Mouse (Mus musculus) common myeloid progenitor, adult 5-6 weeks (primary cell): ENCODE measurements around the gene A730061H03Rik. TPM values are rescaled to one million over a fixed set of nuclear protein-coding genes. Genes with fewer than 3 reads are reported as not detected.

ENCODE experiments used
- ATAC-seq: replicated peaks from 2 replicates; pipeline ENCODE4 v1.8.0; 2016; ENCODE audit warnings: low read depth, mild to moderate bottlenecking, moderate TSS enrichment, inconsistent platforms; ENCODE audit not compliant: poor library complexity, severe bottlenecking
- total RNA-seq: library from RNA; stranded (forward); fragments of 200-1000, 187-1606 nt; gene quantifications from 2 replicates; pipeline ENCODE4 v1.2.3, GENCODE M21; 2017

The A730061H03Rik gene
- total RNA-seq, 1 experiment from 2014 or later, result not detected

GRCm38 (mm10) chr14:55584303-55584701 is 24.1 kb upstream of the A730061H03Rik start:
- ATAC-seq, result no peak

GRCm38 (mm10) chr14:55581981-55582681 is 21.9 kb upstream of the A730061H03Rik start:
- no peak for ATAC-seq

GRCm38 (mm10) chr14:55580731-55581130 is 20.5 kb upstream of the A730061H03Rik start:
- no peak for ATAC-seq

GRCm38 (mm10) chr14:55579511-55580496 is 19.6 kb upstream of the A730061H03Rik start:
- ATAC-seq, result no peak

- ATAC-seq, result peak; percentile 18
These were observed 18.6 kb upstream of the A730061H03Rik start for GRCm38 (mm10) chr14:55578668-55579269.

- ATAC-seq, result peak; percentile 91
These were observed 17.9 kb upstream of the A730061H03Rik start, which contains the start of gene Psme1 for GRCm38 (mm10) chr14:55577871-55578667. TSS of gene Psme1 (plus strand) at chr14:55578123.

- ATAC-seq, result peak; percentile 31
These were observed 16.2 kb upstream of the A730061H03Rik start for GRCm38 (mm10) chr14:55576376-55576775.

GRCm38 (mm10) chr14:55575711-55576110 is 15.5 kb upstream of the A730061H03Rik start:
- no peak for ATAC-seq

GRCm38 (mm10) chr14:55575302-55575701 is 15.1 kb upstream of the A730061H03Rik start, which contains the start of gene Fitm1:
TSS of gene Fitm1 (plus strand) at chr14:55575617.
- ATAC-seq, result no peak

- ATAC-seq, result no peak
These were observed 11.6 kb upstream of the A730061H03Rik start for GRCm38 (mm10) chr14:55571760-55572159.

- no peak for ATAC-seq
These were observed 10.4 kb upstream of the A730061H03Rik start for GRCm38 (mm10) chr14:55570588-55570987.

- no peak for ATAC-seq
These were observed 7.3 kb upstream of the A730061H03Rik start for GRCm38 (mm10) chr14:55567496-55567895.

GRCm38 (mm10) chr14:55565748-55566147 is 5.5 kb upstream of the A730061H03Rik start:
- ATAC-seq, result no peak

GRCm38 (mm10) chr14:55563249-55563648 is 3.0 kb upstream of the A730061H03Rik start:
- no peak for ATAC-seq

GRCm38 (mm10) chr14:55561860-55562259 is 1.7 kb upstream of the A730061H03Rik start:
- ATAC-seq, result no peak

- peak; percentile 52 for ATAC-seq
These were observed 406 bp downstream of the A730061H03Rik start, which contains the start of gene Dcaf11 for GRCm38 (mm10) chr14:55559799-55560201. TSS of gene Dcaf11 (plus strand) at chr14:55560006.

GRCm38 (mm10) chr14:55558740-55559448 is 1.3 kb downstream of the A730061H03Rik start:
- no peak for ATAC-seq

- no peak for ATAC-seq
These were observed 2.6 kb downstream of the A730061H03Rik start for GRCm38 (mm10) chr14:55557587-55557986.

- peak; percentile 40 for ATAC-seq
These were observed 3.2 kb downstream of the A730061H03Rik start for GRCm38 (mm10) chr14:55557003-55557402.
